Mouse (Mus musculus) MEL (cell line): ENCODE data around the gene Itsn1.

ENCODE experiments used
- KAT2A ChIP-seq: conservative IDR thresholded peaks from 2 replicates; pipeline ENCODE4 v1.6.1; 2012; ENCODE audit warnings: low read depth, low read length, improper control_type of control experiment, inconsistent platforms
- USF2 ChIP-seq, 2 experiments: IDR thresholded peaks; 2 replicates each; pipeline ENCODE4 v1.6.1; 2011 to 2012; ENCODE audit warnings: improper control_type of control experiment in 2 of 2, low read length in 2 of 2, borderline replicate concordance in 1 of 2, inconsistent platforms in 1 of 2, low read depth in 1 of 2, mild to moderate bottlenecking in 1 of 2; ENCODE audit not compliant: insufficient read depth in 1 of 2

GRCm38 (mm10) chr16:91743055-91743454 is 14.0 kb downstream of the Itsn1 start:
- TF ChIP-seq USF2 (IDR thresholded peaks at IDR 0.05; ENCODE audit: borderline replicate concordance in 1 of 2, insufficient read depth in 1 of 2, low read depth in 1 of 2, low read length in 2 of 2) (no peak), KAT2A (no peak)
